Mouse (Mus musculus) bone marrow macrophage, adult 2 months (primary cell): ENCODE measurements around the gene Hexb. TPM values are rescaled to one million over a fixed set of nuclear protein-coding genes. Genes with fewer than 3 reads are reported as not detected.

ENCODE experiments used
- H3K27ac ChIP-seq: 2 replicates; pipeline ENCODE4 v1.5.1; 2012; ENCODE audit warnings: low read depth, low read length; ENCODE audit not compliant: insufficient read depth
- H3K4me1 ChIP-seq: 2 replicates; pipeline ENCODE4 v1.6.1; 2012; ENCODE audit warnings: low read length; ENCODE audit not compliant: control insufficient read depth, insufficient read depth
- H3K4me3 ChIP-seq: 2 replicates; pipeline ENCODE4 v1.5.1; 2012; ENCODE audit warnings: mild to moderate bottlenecking, low read length, moderate library complexity; ENCODE audit not compliant: insufficient read depth
- CTCF ChIP-seq: IDR thresholded peaks from 2 replicates; pipeline ENCODE4 v1.5.1; 2012; ENCODE audit warnings: low read depth, mild to moderate bottlenecking, low read length, moderate library complexity
- POLR2A ChIP-seq: IDR thresholded peaks from 2 replicates; pipeline ENCODE4 v1.6.1; 2012; ENCODE audit warnings: mild to moderate bottlenecking, low read depth, low read length, borderline replicate concordance
- polyA plus RNA-seq: library from polyadenylated mRNA; stranded (reverse); fragments of >200 nt; gene quantifications from 2 replicates; pipeline ENCODE4 v1.2.4, GENCODE M21; 2012; ENCODE audit not compliant: missing spikeins, insufficient read depth, insufficient read length

Gene Hexb
- 312 and 325 TPM in 2 replicates for polyA plus RNA-seq

DNA sequence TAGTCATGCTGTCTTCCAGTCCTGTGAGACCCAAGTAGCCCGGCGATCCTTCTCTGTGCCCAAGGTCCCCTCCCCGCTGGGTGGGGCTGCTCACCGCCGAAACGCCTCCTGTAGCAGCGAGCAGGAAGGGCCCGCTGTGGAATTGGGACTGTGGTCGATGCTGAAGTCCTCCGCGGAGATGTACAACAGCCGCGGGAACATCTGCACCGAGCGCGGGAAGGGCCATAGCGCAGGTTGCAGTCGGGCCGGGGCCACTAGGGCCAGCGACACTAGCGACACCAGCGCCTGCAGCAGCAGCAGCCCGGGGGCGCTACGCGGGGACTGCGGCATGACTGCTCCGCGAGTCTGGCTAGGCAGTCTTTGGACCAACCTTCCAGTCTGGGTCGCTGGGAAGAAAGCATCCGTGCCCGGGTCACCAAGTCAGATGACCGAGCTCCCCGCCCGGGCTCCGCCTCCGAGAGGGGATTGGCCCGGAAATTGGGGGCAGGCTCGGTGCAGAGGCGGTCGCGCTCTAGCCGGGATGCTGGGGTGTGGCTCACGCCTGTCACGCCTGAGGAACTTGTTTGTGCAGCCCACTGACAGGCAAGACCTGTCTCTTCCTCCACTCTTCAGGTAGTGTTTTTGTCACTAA lies at the start of gene Hexb:
Hexb (minus strand) TSS at position 426 of the 631 bp plus-strand sequence.
- Histone ChIP-seq H3K27ac (peak within 1 kb of the TSS; percentile 79), H3K4me1 (peaks cover 34% of the 10 kb centered on the region), H3K4me3 (peak within 1 kb of the TSS; percentile 78)
- TF ChIP-seq CTCF = no peak
- TF ChIP-seq POLR2A = peak; percentile 80; the same call in 1 of the 2 replicates

DNA sequence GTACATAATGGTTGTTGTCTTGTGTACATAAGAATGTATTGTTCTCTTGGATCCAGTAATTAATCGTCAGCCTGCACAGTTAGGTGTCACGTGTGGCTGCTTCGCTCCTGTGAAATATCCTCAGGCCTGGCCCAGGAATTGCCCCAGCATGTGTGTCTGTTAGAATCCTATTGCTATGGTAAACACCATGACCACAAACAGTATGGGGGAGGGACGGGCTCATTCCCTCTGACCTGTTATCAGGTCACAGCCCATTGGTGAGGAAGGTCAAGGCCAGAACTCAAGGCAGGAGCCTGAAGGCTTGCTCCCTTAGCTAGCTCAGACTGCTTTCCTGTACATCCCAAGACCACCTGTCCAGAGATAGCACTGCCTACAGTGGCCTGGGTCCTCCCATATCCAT lies 49.6 kb upstream of the Hexb start:
- Histone ChIP-seq H3K27ac (no peak overlapping the region), H3K4me1 (peaks cover 13% of the 10 kb centered on the region), H3K4me3 (no peak overlapping the region)
- TF ChIP-seq POLR2A = no peak
- TF ChIP-seq CTCF = no peak

DNA sequence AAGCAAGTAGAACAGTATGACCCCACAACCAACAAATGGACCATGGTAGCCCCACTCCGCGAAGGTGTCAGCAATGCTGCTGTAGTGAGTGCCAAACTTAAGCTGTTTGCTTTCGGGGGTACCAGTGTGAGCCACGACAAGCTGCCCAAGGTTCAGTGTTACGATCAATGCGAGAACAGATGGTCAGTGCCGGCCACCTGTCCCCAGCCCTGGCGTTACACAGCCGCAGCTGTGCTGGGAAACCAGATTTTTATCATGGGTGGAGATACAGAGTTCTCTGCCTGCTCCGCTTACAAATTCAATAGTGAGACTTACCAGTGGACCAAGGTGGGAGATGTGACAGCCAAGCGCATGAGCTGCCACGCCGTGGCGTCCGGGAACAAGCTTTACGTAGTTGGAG lies 48.1 kb upstream of the Hexb start:
- no peak overlapping the region for H3K27ac ChIP-seq
- peaks cover 17% of the 10 kb centered on the region for H3K4me1 ChIP-seq
- no peak overlapping the region for H3K4me3 ChIP-seq
- TF ChIP-seq CTCF (no peak), POLR2A (no peak)

DNA sequence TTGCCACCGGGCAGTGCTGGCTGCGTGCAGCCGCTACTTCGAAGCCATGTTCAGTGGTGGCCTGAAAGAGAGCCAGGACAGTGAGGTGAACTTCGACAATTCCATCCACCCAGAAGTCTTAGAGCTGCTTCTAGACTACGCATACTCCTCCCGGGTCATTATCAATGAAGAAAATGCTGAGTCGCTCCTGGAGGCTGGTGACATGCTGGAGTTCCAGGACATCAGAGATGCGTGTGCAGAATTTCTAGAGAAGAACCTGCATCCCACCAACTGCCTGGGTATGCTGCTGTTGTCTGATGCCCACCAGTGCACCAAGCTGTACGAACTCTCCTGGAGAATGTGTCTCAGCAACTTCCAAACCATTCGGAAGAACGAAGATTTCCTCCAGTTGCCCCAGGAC lies 47.0 kb upstream of the Hexb start:
- H3K4me1 ChIP-seq = peaks cover 17% of the 10 kb centered on the region
- H3K4me3 ChIP-seq = no peak overlapping the region
- no peak overlapping the region for H3K27ac ChIP-seq
- TF ChIP-seq POLR2A (no peak), CTCF (no peak)

DNA sequence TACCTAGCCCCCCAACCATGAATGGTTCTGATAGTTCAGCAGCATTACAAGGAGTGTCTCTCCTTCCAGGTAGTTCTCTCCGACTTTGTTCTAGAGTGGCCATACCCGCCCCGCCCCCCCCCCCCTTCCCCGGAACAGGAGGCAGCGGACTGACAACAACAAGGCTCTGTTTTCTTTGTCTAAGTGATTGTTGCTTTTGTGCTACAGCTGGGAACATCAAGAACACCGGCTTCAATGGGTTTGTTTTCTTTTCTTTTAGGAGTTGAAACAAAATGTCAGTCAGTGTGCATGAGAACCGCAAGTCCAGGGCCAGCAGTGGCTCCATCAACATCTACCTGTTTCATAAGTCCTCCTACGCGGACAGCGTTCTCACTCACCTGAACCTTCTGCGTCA lies 46.6 kb upstream of the Hexb start:
- H3K4me1 ChIP-seq = peaks cover 17% of the 10 kb centered on the region
- TF ChIP-seq POLR2A (no peak), CTCF (no peak)
- no peak overlapping the region for H3K27ac ChIP-seq
- no peak overlapping the region for H3K4me3 ChIP-seq

DNA sequence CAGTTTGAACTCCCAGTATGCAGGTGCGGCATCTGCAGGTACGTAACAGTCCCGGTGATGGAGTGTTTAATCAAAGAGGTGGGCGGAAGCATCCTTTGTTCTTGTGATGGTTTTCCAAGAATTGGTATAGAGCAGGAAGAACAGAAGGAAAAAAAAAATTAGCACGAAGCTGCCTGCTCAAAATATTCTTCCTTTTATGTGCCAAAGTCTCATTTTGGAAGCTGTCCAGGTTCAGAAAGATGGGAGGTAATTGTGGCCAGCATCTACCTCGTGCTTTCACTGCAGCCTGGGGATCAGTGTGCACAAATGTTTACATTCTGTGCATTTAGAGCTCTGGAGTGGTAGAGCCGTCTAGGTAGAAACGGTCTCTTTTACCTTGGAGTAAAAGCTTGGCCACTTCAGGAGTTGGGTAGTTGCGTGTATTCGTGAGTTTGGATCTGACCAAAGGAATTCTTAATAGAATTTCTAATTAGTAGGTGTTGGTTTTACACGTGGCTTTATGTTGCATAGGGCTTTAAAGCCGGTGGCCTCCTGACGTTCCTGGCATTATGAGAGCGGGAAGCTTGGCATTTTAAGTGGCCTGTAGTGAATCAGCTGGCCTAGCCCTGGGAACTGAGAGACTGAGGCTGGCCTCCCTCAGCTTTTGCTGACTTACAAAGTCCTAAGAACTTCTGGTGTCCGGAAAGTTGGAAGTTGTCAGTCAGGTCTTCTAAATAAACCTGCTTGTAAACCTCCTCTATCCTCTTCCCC lies 46.0 kb upstream of the Hexb start:
- peaks cover 13% of the 10 kb centered on the region for H3K4me1 ChIP-seq
- no peak overlapping the region for H3K27ac ChIP-seq
- H3K4me3 ChIP-seq = no peak overlapping the region
- no peak for TF ChIP-seq POLR2A
- TF ChIP-seq CTCF = no peak

DNA sequence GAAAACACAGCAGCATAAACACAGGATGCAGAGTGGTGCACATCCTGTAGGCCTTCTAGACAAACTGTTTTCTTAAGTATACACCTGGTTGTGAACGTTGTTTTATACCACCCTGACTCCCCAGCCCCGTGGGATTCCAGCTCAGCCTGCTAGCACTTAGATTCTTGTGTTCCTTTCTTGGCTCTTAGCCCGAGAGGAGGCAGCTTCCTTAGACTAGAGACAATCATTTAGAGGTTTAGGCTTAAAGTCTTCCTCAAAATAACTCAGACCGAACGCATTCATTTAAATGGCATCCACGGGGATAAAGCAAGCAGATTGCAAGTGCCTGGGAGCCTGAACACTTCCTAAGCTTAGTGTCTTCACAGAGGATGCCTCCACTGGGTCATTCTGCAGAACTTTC lies 44.6 kb upstream of the Hexb start:
- Histone ChIP-seq H3K27ac (no peak overlapping the region), H3K4me3 (peak overlapping the region; percentile 97), H3K4me1 (peaks cover 9% of the 10 kb centered on the region)
- TF ChIP-seq POLR2A (no peak), CTCF (no peak)

DNA sequence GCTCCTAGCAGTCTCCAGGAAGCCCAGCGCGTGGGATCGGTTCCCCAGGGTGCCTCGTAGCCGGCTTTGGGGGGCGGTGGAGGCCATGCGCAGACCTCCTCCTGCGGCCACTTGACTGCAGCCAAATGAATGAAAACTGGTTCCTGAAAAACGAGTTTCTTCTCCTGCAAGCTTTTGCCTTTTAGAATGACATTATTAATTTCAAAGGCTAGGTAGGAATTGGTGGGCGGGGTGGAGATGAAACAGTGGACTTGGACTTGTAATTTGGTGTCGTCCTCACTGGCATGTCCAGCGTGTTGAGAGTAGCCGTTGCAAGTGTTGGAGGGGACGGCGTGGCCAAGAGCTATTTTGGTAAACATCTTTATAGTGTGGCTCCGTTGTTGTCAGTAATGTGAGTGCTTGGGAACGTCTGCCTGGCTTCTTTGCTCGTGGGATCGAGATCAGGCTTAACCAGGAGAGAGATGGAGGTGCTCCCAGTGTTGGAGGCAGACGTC lies 43.7 kb upstream of the Hexb start:
- TF ChIP-seq POLR2A = no peak
- TF ChIP-seq CTCF = no peak
- peak overlapping the region; percentile 97 for H3K4me3 ChIP-seq
- H3K4me1 ChIP-seq = peaks cover 9% of the 10 kb centered on the region
- H3K27ac ChIP-seq = peak overlapping the region; percentile 81

DNA sequence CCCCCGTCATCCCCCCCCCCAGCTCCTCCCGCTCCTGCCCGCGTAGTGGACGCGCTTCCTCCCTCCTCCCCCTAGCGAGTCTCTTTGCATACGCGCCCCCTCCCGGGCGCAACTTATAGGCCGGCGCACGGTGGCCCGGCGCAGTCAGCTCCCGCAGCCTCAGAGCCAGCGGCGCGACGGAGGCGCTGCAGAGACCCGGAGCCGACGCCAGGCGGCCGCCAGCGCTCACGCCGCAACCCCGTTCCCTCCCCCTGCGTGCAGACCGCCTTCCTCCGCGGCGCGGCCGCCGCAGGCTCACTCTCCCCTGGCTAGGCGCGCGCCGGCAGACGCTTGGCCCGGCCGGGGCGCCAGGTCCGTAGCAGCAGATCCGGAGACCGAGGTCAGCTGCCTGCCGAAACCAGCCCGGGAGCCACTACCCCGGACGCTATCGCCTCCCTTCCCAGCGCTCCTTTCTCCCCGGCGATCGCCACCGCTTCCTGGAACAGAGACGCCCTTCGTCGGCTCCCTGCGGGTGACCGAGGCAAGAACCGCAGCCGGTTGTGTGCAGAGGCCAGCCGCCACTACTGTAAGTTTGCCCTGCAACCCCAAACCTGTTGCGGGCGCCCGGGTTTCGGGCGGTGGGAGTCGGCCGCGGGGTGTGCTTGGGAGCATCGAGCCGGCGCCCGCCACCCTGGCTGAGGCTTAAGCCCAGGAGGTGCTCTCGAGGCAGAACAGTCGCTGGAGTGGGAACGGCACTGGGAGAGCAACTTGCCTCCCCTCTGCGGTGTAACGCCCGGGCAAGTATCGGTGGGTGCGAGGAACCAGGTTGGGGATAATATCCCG lies 43.0 kb upstream of the Hexb start, which contains the start of gene Enc1:
Enc1 (plus strand) TSS at position 141 of the 822 bp plus-strand sequence.
- H3K4me3 ChIP-seq = peak within 1 kb of the TSS; percentile 97
- peak within 1 kb of the TSS; percentile 96 for H3K27ac ChIP-seq
- H3K4me1 ChIP-seq = peaks cover 9% of the 10 kb centered on the region
- TF ChIP-seq POLR2A = peak; percentile 16; the same call in 1 of the 2 replicates
- TF ChIP-seq CTCF = no peak
